Mouse (Mus musculus) ES-Bruce4 (cell line): ENCODE results near the gene Adamts18. TPM values are rescaled to one million over a fixed set of nuclear protein-coding genes. Genes with fewer than 3 reads are reported as not detected.

Experiments used
- H3K27ac ChIP-seq: 2 replicates; pipeline ENCODE4 v1.5.1; 2012; ENCODE audit warnings: low read length, inconsistent platforms; ENCODE audit not compliant: insufficient read depth
- H3K27me3 ChIP-seq: 2 replicates; pipeline ENCODE4 v1.6.1; 2012; ENCODE audit warnings: mild to moderate bottlenecking, low read length, inconsistent platforms; ENCODE audit not compliant: control insufficient read depth, poor library complexity, insufficient read depth, severe bottlenecking
- H3K36me3 ChIP-seq: 2 replicates; pipeline ENCODE4 v1.6.1; 2012; ENCODE audit warnings: inconsistent platforms, mild to moderate bottlenecking, low read length, moderate library complexity; ENCODE audit not compliant: control insufficient read depth, poor library complexity, insufficient read depth, severe bottlenecking
- H3K4me1 ChIP-seq: one replicate; pipeline ENCODE4 v1.8.1; 2011; ENCODE audit warnings: low read length; ENCODE audit not compliant: control insufficient read depth, insufficient read depth
- H3K4me3 ChIP-seq: 2 replicates; pipeline ENCODE4 v1.5.1; 2011; ENCODE audit warnings: low read depth, mild to moderate bottlenecking, low read length
- H3K9ac ChIP-seq: 2 replicates; pipeline ENCODE4 v1.6.1; 2012; ENCODE audit warnings: low read depth, mild to moderate bottlenecking, inconsistent platforms; ENCODE audit not compliant: poor library complexity, severe bottlenecking
- H3K9me3 ChIP-seq: replicated peaks from 2 replicates; pipeline ENCODE4 v1.6.1; 2012; ENCODE audit warnings: mild to moderate bottlenecking, low read length, inconsistent platforms; ENCODE audit not compliant: control insufficient read depth, poor library complexity, insufficient read depth, severe bottlenecking
- CTCF ChIP-seq: IDR thresholded peaks from one replicate; pipeline ENCODE4 v1.8.1; 2011; ENCODE audit warnings: low read depth, low read length
- EP300 ChIP-seq: IDR thresholded peaks from 2 replicates; pipeline ENCODE4 v1.6.1; 2011; ENCODE audit warnings: low read depth, low read length; ENCODE audit not compliant: insufficient read depth
- POLR2A ChIP-seq: IDR thresholded peaks from one replicate; pipeline ENCODE4 v1.8.1; 2011; ENCODE audit warnings: low read length; ENCODE audit not compliant: insufficient read depth
- polyA plus RNA-seq: library from polyadenylated mRNA; stranded (reverse); fragments of >200 nt; gene quantifications from 2 replicates; pipeline ENCODE4 v1.2.4, GENCODE M21; 2011; ENCODE audit warnings: low read depth; ENCODE audit not compliant: missing spikeins, insufficient read depth, insufficient read length

Adamts18 gene
- polyA plus RNA-seq, 1 experiment: 0.21 TPM

DNA sequence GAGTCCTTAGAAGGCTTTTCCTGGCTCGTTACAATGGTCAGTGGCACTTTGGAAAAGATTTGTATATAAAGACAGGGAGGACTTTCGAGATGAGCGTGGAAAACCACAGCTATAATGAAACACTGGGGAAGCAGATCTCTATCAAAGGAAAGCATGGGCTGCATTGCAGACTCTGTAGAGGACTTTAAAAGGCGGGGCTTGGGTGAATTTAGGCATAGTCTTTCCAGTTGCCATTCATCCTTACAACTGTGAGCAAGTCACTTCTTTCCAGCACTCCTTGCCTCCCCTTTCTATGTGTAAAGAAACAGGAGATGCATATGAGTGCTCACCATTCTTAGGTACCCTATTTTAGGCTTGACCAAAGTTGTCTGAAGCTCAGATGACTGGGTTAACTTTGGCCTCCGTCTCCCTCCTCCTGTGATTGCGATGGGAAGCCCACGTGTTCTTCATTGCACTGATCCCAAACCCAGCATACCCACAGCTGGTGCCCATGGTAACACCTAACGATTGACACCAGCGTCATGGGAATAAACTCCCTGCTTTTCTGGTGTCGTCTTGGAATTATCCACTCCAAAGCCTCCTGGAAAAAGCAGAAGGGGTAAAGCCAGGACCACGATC, 191.7 kb downstream of the Adamts18 start:
- Histone ChIP-seq H3K4me3 (no peak overlapping the region), H3K27ac (no peak overlapping the region), H3K27me3 (no peaks in the 10 kb centered on the region; the same call in 1 of the 2 replicates), H3K4me1 (no peaks in the 10 kb centered on the region), H3K36me3 (no peaks in the 10 kb centered on the region), H3K9ac (no peak overlapping the region), H3K9me3 (no peaks in the 10 kb centered on the region)
- no peak for TF ChIP-seq CTCF
- no peak for TF ChIP-seq POLR2A
- TF ChIP-seq EP300: no peak

GRCm38 (mm10) chr8:113656154-113656553, 192.4 kb downstream of the Adamts18 start:
- TF ChIP-seq POLR2A (no peak), EP300 (no peak), CTCF (no peak)
- H3K4me3 ChIP-seq: no peak overlapping the region
- no peaks in the 10 kb centered on the region for H3K36me3 ChIP-seq
- no peak overlapping the region for H3K9ac ChIP-seq
- no peaks in the 10 kb centered on the region for H3K9me3 ChIP-seq
- H3K4me1 ChIP-seq: no peaks in the 10 kb centered on the region
- no peak overlapping the region for H3K27ac ChIP-seq
- H3K27me3 ChIP-seq: no peaks in the 10 kb centered on the region; the same call in 1 of the 2 replicates

- Histone ChIP-seq H3K27me3 (no peaks in the 10 kb centered on the region; the same call in 1 of the 2 replicates), H3K4me3 (no peak overlapping the region), H3K4me1 (no peaks in the 10 kb centered on the region), H3K9me3 (no peaks in the 10 kb centered on the region), H3K36me3 (no peaks in the 10 kb centered on the region), H3K27ac (no peak overlapping the region), H3K9ac (no peak overlapping the region)
- TF ChIP-seq EP300: no peak
- no peak for TF ChIP-seq POLR2A
- TF ChIP-seq CTCF: no peak
These were observed 195.4 kb downstream of the Adamts18 start for GRCm38 (mm10) chr8:113653151-113653550.

- no peak overlapping the region for H3K27ac ChIP-seq
- H3K4me3 ChIP-seq: no peak overlapping the region
- TF ChIP-seq CTCF (no peak), POLR2A (no peak), EP300 (no peak)
- H3K27me3 ChIP-seq: no peaks in the 10 kb centered on the region; the same call in 1 of the 2 replicates
- H3K9ac ChIP-seq: no peak overlapping the region
- no peaks in the 10 kb centered on the region for H3K36me3 ChIP-seq
- H3K4me1 ChIP-seq: no peaks in the 10 kb centered on the region
- no peaks in the 10 kb centered on the region for H3K9me3 ChIP-seq
These were observed 196.1 kb downstream of the Adamts18 start for GRCm38 (mm10) chr8:113652450-113652849.

Other genes with a start within 250 kb of the Adamts18 start
- 8.8 and 9.2 TPM in 2 replicates for gene Mon1b, start 213.2 kb downstream of the Adamts18 start, polyA plus RNA-seq
- not detected in 2 replicates for gene Syce1l, start 205.5 kb downstream of the Adamts18 start, polyA plus RNA-seq